Mouse (Mus musculus): ENCODE data around the gene Vamp9. TPM values are rescaled to one million over a fixed set of nuclear protein-coding genes. Genes with fewer than 3 reads are reported as not detected.

Vamp9 gene
- total and polyA plus RNA-seq, 3 experiments: not detected

DNA sequence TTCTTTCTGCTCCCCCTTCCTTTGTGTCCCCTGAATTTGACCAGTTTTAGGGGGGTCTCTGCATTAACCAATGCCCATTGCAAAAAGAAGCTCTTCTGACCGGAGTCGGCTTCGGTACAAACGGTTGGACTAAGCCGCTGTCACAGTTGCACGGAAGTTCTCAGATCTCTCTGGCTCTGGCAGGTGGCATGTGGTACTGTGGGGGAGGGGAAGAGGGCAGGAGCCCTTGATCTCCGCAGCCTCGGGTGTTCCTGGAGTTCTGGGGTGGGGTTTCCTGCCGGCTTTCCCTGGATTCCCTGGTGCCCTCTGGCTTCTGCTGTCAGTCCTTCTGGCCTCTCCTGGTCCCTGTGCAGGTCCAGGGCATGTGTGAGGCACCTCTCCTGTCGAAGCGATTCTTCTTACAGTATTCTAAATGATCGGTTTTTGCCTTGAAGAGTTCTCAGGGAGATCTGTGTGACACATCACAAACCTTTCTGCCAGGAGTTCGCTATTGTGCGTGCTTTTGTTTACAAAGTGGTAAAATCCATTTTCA lies 48.9 kb upstream of the Vamp9 start:
- Histone ChIP-seq H3K27me3 (ENCODE audit: control insufficient read depth in 1 of 2, insufficient read depth in 2 of 2, low read length in 2 of 2) (no peaks in the 10 kb centered on the region), H3K36me3 (ENCODE audit: control insufficient read depth in 1 of 2, insufficient read depth in 2 of 2, low read length in 2 of 2) (no peaks in the 10 kb centered on the region), H3K9me3 (replicated peaks; ENCODE audit: insufficient read depth, low read length) (no peaks in the 10 kb centered on the region), H3K79me2 (ENCODE audit: control insufficient read depth, insufficient read depth, low read length, poor library complexity) (no peaks in the 10 kb centered on the region), H3K4me1 (ENCODE audit: control insufficient read depth in 1 of 2, insufficient read depth in 2 of 2, low read length in 2 of 2) (no peaks in the 10 kb centered on the region), H3K4me3 (ENCODE audit: control insufficient read depth in 1 of 2, insufficient read depth in 1 of 2, low read depth in 2 of 2, low read length in 2 of 2) (no peak overlapping the region), H3K9ac (ENCODE audit: control insufficient read depth, low read depth, low read length, poor library complexity, severe bottlenecking) (no peak overlapping the region), H3K27ac (ENCODE audit: control insufficient read depth, low read depth, low read length) (no peak overlapping the region)
- no peak for TF ChIP-seq RAD21 (IDR thresholded peaks at IDR 0.05; ENCODE audit: low read depth, low read length)
- no peak for TF ChIP-seq SIN3A (IDR thresholded peaks at IDR 0.05; ENCODE audit: low read length)
- TF ChIP-seq MAX (IDR thresholded peaks at IDR 0.05; ENCODE audit: low read length): no peak
- no peak for TF ChIP-seq MXI1 (IDR thresholded peaks at IDR 0.05; ENCODE audit: low read depth, low read length)
- TF ChIP-seq CHD1 (IDR thresholded peaks at IDR 0.05; ENCODE audit: low read depth, low read length): no peak
- no peak for TF ChIP-seq BHLHE40 (IDR thresholded peaks at IDR 0.05; ENCODE audit: borderline replicate concordance, low read depth, low read length)
- TF ChIP-seq GATA1 (IDR thresholded peaks at IDR 0.05; ENCODE audit: low read depth, low read length): no peak
- no peak for TF ChIP-seq ZC3H11A (IDR thresholded peaks at IDR 0.05; ENCODE audit: low read depth, low read length)
- TF ChIP-seq ETS1 (IDR thresholded peaks at IDR 0.05; ENCODE audit: low read depth, low read length): no peak
- TF ChIP-seq ELF1 (IDR thresholded peaks at IDR 0.05; ENCODE audit: low read depth, low read length): no peak
- no peak for TF ChIP-seq POLR2AphosphoS5 (IDR thresholded peaks at IDR 0.05; ENCODE audit: borderline replicate concordance, low read depth, low read length)
- no peak for TF ChIP-seq JUND (IDR thresholded peaks at IDR 0.05; ENCODE audit: low read depth, low read length)
- no peak for TF ChIP-seq RCOR1 (IDR thresholded peaks at IDR 0.05; ENCODE audit: low read depth, low read length)
- TF ChIP-seq GABPA (IDR thresholded peaks at IDR 0.05; ENCODE audit: low read depth, low read length): no peak
- TF ChIP-seq USF1 (IDR thresholded peaks at IDR 0.05; ENCODE audit: low read depth, low read length): no peak
- TF ChIP-seq MAFK (IDR thresholded peaks at IDR 0.05; ENCODE audit: borderline replicate concordance, low read depth, low read length): no peak
- TF ChIP-seq TBP (IDR thresholded peaks at IDR 0.05; ENCODE audit: low read depth, low read length): no peak
- no peak for TF ChIP-seq POLR2A (IDR thresholded peaks at IDR 0.05; ENCODE audit: control insufficient read depth in 1 of 2, insufficient read depth in 1 of 2, low read depth in 1 of 2, low read length in 2 of 2, poor library complexity in 1 of 2)
- no peak for DNase-seq (ENCODE audit: low read depth, low spot score)

DNA sequence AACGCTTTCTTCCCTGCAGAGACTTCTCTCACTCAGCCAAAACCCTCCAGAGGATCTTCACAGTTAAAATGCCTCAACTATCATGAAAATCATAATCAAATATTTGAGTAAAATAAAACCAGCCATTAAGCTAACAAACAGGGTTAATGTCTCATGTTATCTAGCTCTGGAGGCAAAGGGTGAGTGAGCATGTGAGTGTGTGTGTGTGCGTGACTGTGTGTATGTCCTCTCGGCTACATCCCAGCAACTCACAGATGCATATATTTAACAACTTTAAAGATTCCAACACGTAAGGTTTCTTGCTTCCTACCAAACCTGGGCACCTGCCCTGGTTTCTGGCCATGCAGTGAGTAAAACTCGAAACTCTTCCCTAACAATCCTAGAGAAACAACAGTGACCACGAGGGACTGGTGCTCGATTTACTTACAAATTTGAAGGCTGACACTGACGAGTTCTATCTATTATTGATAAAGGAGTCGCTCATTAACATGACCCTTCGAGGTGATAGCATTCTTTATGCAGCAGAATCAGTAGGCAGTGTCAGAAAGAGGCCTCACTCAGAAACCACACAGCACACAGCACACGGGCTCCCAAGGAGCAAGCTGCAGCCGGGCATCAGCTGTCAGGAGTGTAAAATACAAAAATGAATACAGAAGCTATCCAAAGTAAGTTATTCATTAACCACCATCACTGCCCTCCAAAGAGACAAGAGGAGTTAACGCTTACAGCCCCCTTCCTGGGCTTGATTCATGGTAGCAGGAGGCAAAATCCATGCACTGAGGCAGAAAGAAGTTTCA lies 46.2 kb upstream of the Vamp9 start:
- Histone ChIP-seq H3K27me3 (ENCODE audit: control insufficient read depth in 1 of 2, insufficient read depth in 2 of 2, low read length in 2 of 2) (no peaks in the 10 kb centered on the region), H3K9ac (ENCODE audit: control insufficient read depth, low read depth, low read length, poor library complexity, severe bottlenecking) (no peak overlapping the region), H3K9me3 (replicated peaks; ENCODE audit: insufficient read depth, low read length) (no peaks in the 10 kb centered on the region), H3K79me2 (ENCODE audit: control insufficient read depth, insufficient read depth, low read length, poor library complexity) (no peaks in the 10 kb centered on the region), H3K27ac (ENCODE audit: control insufficient read depth, low read depth, low read length) (no peak overlapping the region), H3K4me1 (ENCODE audit: control insufficient read depth in 1 of 2, insufficient read depth in 2 of 2, low read length in 2 of 2) (no peaks in the 10 kb centered on the region), H3K36me3 (ENCODE audit: control insufficient read depth in 1 of 2, insufficient read depth in 2 of 2, low read length in 2 of 2) (no peaks in the 10 kb centered on the region), H3K4me3 (ENCODE audit: control insufficient read depth in 1 of 2, insufficient read depth in 1 of 2, low read depth in 2 of 2, low read length in 2 of 2) (no peak overlapping the region)
- no peak for TF ChIP-seq UBTF (IDR thresholded peaks at IDR 0.05; ENCODE audit: borderline replicate concordance, insufficient read depth, low read depth, low read length)
- no peak for TF ChIP-seq KAT2A (conservative IDR thresholded peaks at IDR 0.05; ENCODE audit: low read depth, low read length)
- TF ChIP-seq MAX (IDR thresholded peaks at IDR 0.05; ENCODE audit: low read length): no peak
- no peak for TF ChIP-seq NELFE (IDR thresholded peaks at IDR 0.05; ENCODE audit: low read depth, low read length)
- no peak for TF ChIP-seq GATA1 (IDR thresholded peaks at IDR 0.05; ENCODE audit: low read depth, low read length)
- no peak for TF ChIP-seq TAL1 (IDR thresholded peaks at IDR 0.05; ENCODE audit: low read length)
- no peak for TF ChIP-seq JUND (IDR thresholded peaks at IDR 0.05; ENCODE audit: low read depth, low read length)
- TF ChIP-seq ETS1 (IDR thresholded peaks at IDR 0.05; ENCODE audit: low read depth, low read length): no peak
- no peak for DNase-seq (ENCODE audit: low read depth, low spot score)
